Mouse (Mus musculus): Measurements from ENCODE around the gene Atf6b.

Gene Atf6b

GRCm38 (mm10) chr17:34646906-34647787, at the start of gene Atf6b:
Atf6b (plus strand) TSS chr17:34647146.
- peak; percentile 97 for DNase-seq (ENCODE audit: low spot score)

- no peak for DNase-seq (ENCODE audit: low spot score)
Measured at GRCm38 (mm10) chr17:34597566-34598095, 49.3 kb upstream of the Atf6b start, which contains the start of gene Ager. Ager (plus strand) TSS chr17:34597862.

- no peak for DNase-seq (ENCODE audit: low spot score)
Measured at GRCm38 (mm10) chr17:34599891-34600290, 47.1 kb upstream of the Atf6b start.

GRCm38 (mm10) chr17:34601796-34602195, 45.1 kb upstream of the Atf6b start:
- DNase-seq (ENCODE audit: low spot score), result no peak

- peak; percentile 99 for DNase-seq (ENCODE audit: low spot score)
Measured at GRCm38 (mm10) chr17:34603375-34604060, 43.4 kb upstream of the Atf6b start, which contains the start of gene Rnf5. Rnf5 (minus strand) TSS chr17:34603690.

- DNase-seq (ENCODE audit: low spot score), result peak; percentile 99
Measured at GRCm38 (mm10) chr17:34604061-34604508, 42.9 kb upstream of the Atf6b start, which contains the start of gene Agpat1. Agpat1 (plus strand) TSS chr17:34604262.

GRCm38 (mm10) chr17:34604511-34605237, 42.3 kb upstream of the Atf6b start:
- DNase-seq (ENCODE audit: low spot score), result no peak

- DNase-seq (ENCODE audit: low spot score), result peak; percentile 95
Measured at GRCm38 (mm10) chr17:34605609-34606008, 41.3 kb upstream of the Atf6b start.

- DNase-seq (ENCODE audit: low spot score), result no peak
Measured at GRCm38 (mm10) chr17:34606186-34607039, 40.5 kb upstream of the Atf6b start.

GRCm38 (mm10) chr17:34607997-34608396, 38.9 kb upstream of the Atf6b start:
- no peak for DNase-seq (ENCODE audit: low spot score)

- no peak for DNase-seq (ENCODE audit: low spot score)
Measured at GRCm38 (mm10) chr17:34611050-34611449, 35.9 kb upstream of the Atf6b start.

GRCm38 (mm10) chr17:34613054-34613645, 33.8 kb upstream of the Atf6b start:
- DNase-seq (ENCODE audit: low spot score), result no peak

GRCm38 (mm10) chr17:34613830-34614229, 33.1 kb upstream of the Atf6b start:
- no peak for DNase-seq (ENCODE audit: low spot score)

GRCm38 (mm10) chr17:34615871-34616270, 31.1 kb upstream of the Atf6b start, which contains the start of gene Egfl8:
Egfl8 (minus strand) TSS chr17:34615971.
- DNase-seq (ENCODE audit: low spot score), result no peak

GRCm38 (mm10) chr17:34618999-34619398, 27.9 kb upstream of the Atf6b start:
- DNase-seq (ENCODE audit: low spot score), result no peak

- DNase-seq (ENCODE audit: low spot score), result no peak
Measured at GRCm38 (mm10) chr17:34621006-34621405, 25.9 kb upstream of the Atf6b start.

- no peak for DNase-seq (ENCODE audit: low spot score)
Measured at GRCm38 (mm10) chr17:34623161-34623560, 23.8 kb upstream of the Atf6b start.

GRCm38 (mm10) chr17:34624981-34625380, 22.0 kb upstream of the Atf6b start:
- DNase-seq (ENCODE audit: low spot score), result no peak

- no peak for DNase-seq (ENCODE audit: low spot score)
Measured at GRCm38 (mm10) chr17:34626062-34626772, 20.7 kb upstream of the Atf6b start.

- no peak for DNase-seq (ENCODE audit: low spot score)
Measured at GRCm38 (mm10) chr17:34626773-34627092, 20.2 kb upstream of the Atf6b start.
